Mouse (Mus musculus) neural tube, embryonic 14.5 days (tissue): ENCODE data around the gene Map3k12. TPM values are rescaled to one million over a fixed set of nuclear protein-coding genes. Genes with fewer than 3 reads are reported as not detected.
A peak's percentile ranks its signal among the peaks of the same experiment; 100 is the strongest.

ENCODE experiments used
- ATAC-seq: fragments of 200-750 bp; cut with Nextera tagmentation; 2 replicates; pipeline ENCODE4 v1.8.0; 2017; ENCODE audit warnings: low read depth, mild to moderate bottlenecking, moderate TSS enrichment, moderate library complexity
- H3K27ac ChIP-seq: fragments of 300-500 bp; sonication (generic); 2 replicates; pipeline ENCODE4 v1.5.1; 2014; ENCODE audit warnings: low read depth, mild to moderate bottlenecking, control low read depth, low read length, moderate library complexity, mixed read lengths
- H3K27me3 ChIP-seq: fragments of 300-500 bp; sonication (generic); 2 replicates; pipeline ENCODE4 v1.6.1; 2014; ENCODE audit warnings: low read length; ENCODE audit not compliant: control insufficient read depth, insufficient read depth
- H3K36me3 ChIP-seq: fragments of 300-500 bp; sonication (generic); 2 replicates; pipeline ENCODE4 v1.6.1; 2014; ENCODE audit warnings: low read length, mixed read lengths; ENCODE audit not compliant: control insufficient read depth, insufficient read depth
- H3K4me1 ChIP-seq: fragments of 300-500 bp; sonication (generic); 2 replicates; pipeline ENCODE4 v1.6.1; 2014; ENCODE audit warnings: low read length; ENCODE audit not compliant: control insufficient read depth, insufficient read depth
- H3K4me2 ChIP-seq: fragments of 300-500 bp; sonication (generic); 2 replicates; pipeline ENCODE4 v1.6.1; 2014; ENCODE audit warnings: mild to moderate bottlenecking, low read depth, low read length, control low read depth
- H3K4me3 ChIP-seq: fragments of 300-500 bp; sonication (generic); 2 replicates; pipeline ENCODE4 v1.5.1; 2014; ENCODE audit warnings: low read depth, low read length, control low read depth, mixed read lengths
- H3K9ac ChIP-seq: fragments of 300-500 bp; sonication (generic); replicated peaks from 2 replicates; pipeline ENCODE4 v1.6.1; 2014; ENCODE audit warnings: low read depth, mild to moderate bottlenecking, control low read depth, low read length, mixed read lengths
- H3K9me3 ChIP-seq: fragments of 300-500 bp; sonication (generic); 2 replicates; pipeline ENCODE4 v1.6.1; 2016; ENCODE audit warnings: low read length; ENCODE audit not compliant: control insufficient read depth
- WGBS: fragments of 180-500 bp; shearing (Covaris S2); extraction: QIAGEN DNeasy Blood & Tissue Kit; methylation state at CpG from one replicate; pipeline ENCODE4 v1.1.7; 2014; 5-methylcytosine and 5-hydroxymethylcytosine counted together
- polyA plus RNA-seq: library from polyadenylated mRNA; unstranded; fragments of >200 nt; fragmentation: Nextera tagmentation; extraction: Ambion mirVana; gene quantifications from 2 replicates; pipeline ENCODE4 v1.2.1, GENCODE M21; 2014

Gene Map3k12
- polyA plus RNA-seq, 1 experiment from 2014 or later, result 48.8 TPM

DNA sequence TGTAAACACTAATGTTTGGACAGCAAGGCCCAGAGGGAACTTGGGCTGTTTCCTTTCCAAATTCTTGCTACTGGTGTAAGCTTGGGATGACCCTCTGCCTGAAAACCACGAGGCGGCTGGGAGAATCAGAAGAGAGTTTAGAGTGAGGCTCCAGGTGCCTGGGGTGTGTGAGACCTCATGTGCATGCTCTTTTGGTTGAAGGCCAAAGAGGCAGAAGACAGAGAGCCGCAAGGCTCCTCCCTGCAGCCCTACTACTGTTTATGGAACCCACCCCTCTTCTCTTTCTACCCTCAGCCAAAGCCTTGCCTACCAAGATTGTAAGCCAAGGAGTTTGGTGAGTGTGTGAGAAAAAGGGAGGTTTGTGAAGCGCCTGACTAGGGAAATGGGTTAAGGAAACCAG, 1.1 kb downstream of the Map3k12 start:
- peaks cover 39% of the 10 kb centered on the region for H3K4me1 ChIP-seq
- H3K4me3 ChIP-seq, result peak overlapping the region; percentile 53
- H3K36me3 ChIP-seq, result no peaks in the 10 kb centered on the region
- H3K27ac ChIP-seq, result peak overlapping the region; percentile 98; the same call in 1 of the 2 replicates
- WGBS, result 50% methylated on average over 4 of the region's 4 CpGs
- no peaks in the 10 kb centered on the region for H3K27me3 ChIP-seq
- ATAC-seq, result no peak
- H3K4me2 ChIP-seq, result peak overlapping the region; percentile 98
- peak overlapping the region; percentile 73 for H3K9ac ChIP-seq
- no peaks in the 10 kb centered on the region for H3K9me3 ChIP-seq

- Histone ChIP-seq H3K9me3 (no peaks in the 10 kb centered on the region), H3K27me3 (no peaks in the 10 kb centered on the region), H3K4me1 (peaks cover 39% of the 10 kb centered on the region), H3K4me2 (peak overlapping the region; percentile 98), H3K27ac (no peak overlapping the region), H3K36me3 (no peaks in the 10 kb centered on the region), H3K4me3 (peak overlapping the region; percentile 53; the same call in 1 of the 2 replicates), H3K9ac (peak overlapping the region; percentile 73)
- no peak for ATAC-seq
- WGBS, result 86% methylated on average over 2 of the region's 2 CpGs
Observed at GRCm38 (mm10) chr15:102515261-102515660, 1.6 kb downstream of the Map3k12 start.

DNA sequence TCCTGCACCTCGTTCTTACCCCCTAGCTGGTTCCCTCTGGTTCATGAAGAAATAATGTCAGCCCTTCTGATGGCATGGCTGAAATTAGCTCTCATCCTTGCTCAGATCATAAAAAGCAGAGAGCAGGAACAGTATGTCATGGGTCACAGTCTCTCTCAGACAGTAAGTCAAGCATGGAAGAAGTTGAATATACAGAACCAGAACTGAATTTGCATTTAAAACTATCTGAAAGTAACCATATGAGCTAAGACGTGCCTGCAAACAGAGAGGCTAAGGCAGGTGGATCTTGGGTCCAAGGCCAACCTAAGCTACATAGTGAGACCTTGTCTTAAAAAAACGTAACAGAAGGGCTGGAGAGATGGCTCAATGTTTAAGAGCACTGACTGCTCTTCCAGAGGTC, 3.9 kb downstream of the Map3k12 start:
- Histone ChIP-seq H3K4me3 (no peak overlapping the region), H3K9ac (no peak overlapping the region), H3K27me3 (no peaks in the 10 kb centered on the region), H3K4me1 (peaks cover 42% of the 10 kb centered on the region), H3K4me2 (no peak overlapping the region), H3K9me3 (no peaks in the 10 kb centered on the region), H3K27ac (no peak overlapping the region; the same call in 1 of the 2 replicates), H3K36me3 (peaks cover 5% of the 10 kb centered on the region; the same call in 1 of the 2 replicates)
- ATAC-seq, result no peak
- WGBS, result 71% methylated on average over 3 of the region's 3 CpGs

DNA sequence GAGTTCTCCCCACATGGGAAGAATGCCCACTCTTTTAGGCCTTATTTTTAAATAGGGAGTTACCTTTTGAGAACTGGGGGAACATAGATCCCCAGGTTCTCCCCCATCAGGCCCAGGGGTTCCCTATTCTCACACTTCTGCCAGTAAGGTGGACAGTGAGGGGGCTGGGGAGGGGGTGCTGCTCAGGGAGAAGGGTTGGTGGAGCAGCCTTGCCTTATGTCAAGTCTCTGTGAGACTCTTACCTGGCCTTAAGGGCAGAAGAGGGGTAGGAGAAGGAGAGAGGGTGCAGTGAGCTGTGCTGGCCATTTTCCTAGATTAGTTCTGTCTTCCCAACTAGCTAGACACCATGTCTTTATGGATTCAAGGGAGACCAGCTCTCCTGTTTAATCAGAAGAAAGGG, 4.4 kb downstream of the Map3k12 start:
- peak overlapping the region; percentile 79; the same call in 1 of the 2 replicates for H3K27ac ChIP-seq
- H3K36me3 ChIP-seq, result peaks cover 6% of the 10 kb centered on the region; the same call in 1 of the 2 replicates
- H3K9me3 ChIP-seq, result no peaks in the 10 kb centered on the region
- peak overlapping the region; percentile 51; the same call in 1 of the 2 replicates for H3K4me2 ChIP-seq
- H3K27me3 ChIP-seq, result no peaks in the 10 kb centered on the region
- no peak overlapping the region for H3K4me3 ChIP-seq
- peaks cover 42% of the 10 kb centered on the region for H3K4me1 ChIP-seq
- no peak overlapping the region for H3K9ac ChIP-seq
- ATAC-seq, result no peak

DNA sequence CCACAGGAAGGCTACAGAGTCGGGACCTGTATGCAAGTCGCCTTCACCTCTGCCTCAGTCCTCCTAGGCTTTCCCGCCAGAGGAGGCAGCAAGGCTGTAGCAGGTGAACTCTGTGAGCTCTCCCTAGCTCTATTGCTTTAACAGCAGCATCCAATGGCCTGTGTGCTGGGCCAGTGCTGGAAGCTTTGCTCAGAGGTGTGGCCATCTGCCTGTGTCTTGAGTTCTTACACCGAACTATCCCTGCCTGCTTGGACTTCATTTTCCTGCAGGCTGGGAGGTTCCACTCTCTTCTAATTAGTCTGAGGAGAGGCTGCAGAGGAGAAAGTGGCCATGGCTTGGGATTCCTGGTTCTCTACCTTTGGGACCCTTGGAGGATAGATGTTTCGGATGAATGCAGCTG, 4.9 kb downstream of the Map3k12 start:
- H3K36me3 ChIP-seq, result peaks cover 6% of the 10 kb centered on the region; the same call in 1 of the 2 replicates
- 0 out of 2 replicates have a peak overlapping the region, but pooled peaks have one; percentile 3 for H3K4me3 ChIP-seq
- peaks cover 42% of the 10 kb centered on the region for H3K4me1 ChIP-seq
- 26% methylated on average over 5 of the region's 5 CpGs for WGBS
- H3K27me3 ChIP-seq, result no peaks in the 10 kb centered on the region
- H3K27ac ChIP-seq, result peak overlapping the region; percentile 79
- no peak for ATAC-seq
- no peaks in the 10 kb centered on the region for H3K9me3 ChIP-seq
- H3K9ac ChIP-seq, result no peak overlapping the region
- peak overlapping the region; percentile 51 for H3K4me2 ChIP-seq

DNA sequence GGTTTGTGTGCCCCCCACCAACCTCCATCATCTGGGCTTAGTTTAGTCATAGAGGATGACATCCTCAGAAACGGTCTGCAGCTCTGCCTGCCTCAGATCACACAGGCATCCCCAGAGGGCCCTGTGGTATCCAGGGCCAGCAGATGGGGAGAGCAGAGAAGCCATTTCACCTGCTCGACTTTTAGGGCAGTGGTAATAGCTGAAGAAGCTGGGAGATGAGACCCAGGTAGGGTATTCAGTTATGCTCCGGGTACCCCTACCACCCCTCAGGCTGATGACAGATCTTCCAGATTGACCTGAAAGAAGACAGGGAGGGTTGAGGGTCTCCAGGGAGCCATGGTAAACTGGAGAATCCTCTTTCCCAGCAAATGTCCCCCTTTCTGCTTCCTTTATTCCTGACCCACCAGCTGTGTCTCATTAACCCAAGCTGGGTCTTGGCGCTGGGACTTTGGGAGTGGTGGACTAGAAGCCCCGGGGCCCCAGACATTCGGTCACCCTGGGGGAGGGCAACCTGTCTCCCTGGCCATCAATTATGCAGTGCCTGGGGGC, 5.5 kb downstream of the Map3k12 start:
- peaks cover 42% of the 10 kb centered on the region for H3K4me1 ChIP-seq
- H3K36me3 ChIP-seq, result peaks cover 6% of the 10 kb centered on the region; the same call in 1 of the 2 replicates
- no peak overlapping the region for H3K9ac ChIP-seq
- H3K27me3 ChIP-seq, result no peaks in the 10 kb centered on the region
- ATAC-seq, result no peak
- H3K4me3 ChIP-seq, result no peak overlapping the region
- peak overlapping the region; percentile 51 for H3K4me2 ChIP-seq
- peak overlapping the region; percentile 79 for H3K27ac ChIP-seq
- no peaks in the 10 kb centered on the region for H3K9me3 ChIP-seq
- 8% methylated on average over 6 of the region's 6 CpGs for WGBS

DNA sequence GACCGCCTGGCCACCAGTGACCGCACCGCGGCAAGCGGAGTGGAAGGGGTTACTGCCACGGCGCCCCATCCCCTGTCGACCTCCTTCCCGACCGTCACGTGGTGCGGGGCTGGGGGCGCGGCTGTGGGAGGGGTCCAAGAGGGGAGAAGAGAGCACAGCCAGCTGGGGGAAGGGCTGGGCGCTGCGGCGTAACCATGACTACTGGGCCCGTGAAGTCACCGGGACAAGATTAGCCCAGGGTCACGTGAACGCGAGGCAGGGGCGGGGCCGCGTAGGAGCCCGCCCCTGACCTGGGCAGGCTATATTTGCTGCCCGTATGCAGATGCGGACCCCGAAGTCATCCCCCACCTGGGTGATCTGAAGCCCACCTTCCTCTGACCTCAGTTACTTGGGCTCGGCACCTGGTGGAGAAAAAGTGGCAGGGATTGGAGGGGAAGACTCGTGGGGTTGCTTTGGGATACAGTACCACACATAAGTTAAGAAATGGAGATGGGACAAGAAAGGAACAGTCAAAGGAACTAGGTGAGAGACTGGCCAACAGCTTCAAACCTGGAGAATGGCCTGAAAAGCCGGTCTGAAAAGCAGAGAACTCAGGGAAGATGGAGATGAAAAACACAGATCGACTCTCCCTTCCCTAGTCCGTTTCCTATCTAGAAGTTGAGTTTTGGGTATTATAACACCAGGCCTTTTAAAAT, 6.1 kb downstream of the Map3k12 start:
- Histone ChIP-seq H3K36me3 (peaks cover 6% of the 10 kb centered on the region; the same call in 1 of the 2 replicates), H3K9me3 (no peaks in the 10 kb centered on the region), H3K27ac (peak overlapping the region; percentile 79), H3K4me3 (peak overlapping the region; percentile 43), H3K9ac (peak overlapping the region; percentile 44), H3K4me2 (peak overlapping the region; percentile 51), H3K4me1 (peaks cover 38% of the 10 kb centered on the region), H3K27me3 (no peaks in the 10 kb centered on the region)
- WGBS, result 3% methylated on average over 34 of the region's 34 CpGs
- ATAC-seq, result peak; percentile 94

- 3% methylated on average over 9 of the region's 9 CpGs for WGBS
- H3K9me3 ChIP-seq, result no peaks in the 10 kb centered on the region
- H3K27ac ChIP-seq, result peak overlapping the region; percentile 79
- H3K4me1 ChIP-seq, result peaks cover 32% of the 10 kb centered on the region
- no peaks in the 10 kb centered on the region for H3K27me3 ChIP-seq
- H3K4me2 ChIP-seq, result peak overlapping the region; percentile 51
- peak overlapping the region; percentile 44 for H3K9ac ChIP-seq
- ATAC-seq, result peak; percentile 74
- peak overlapping the region; percentile 43 for H3K4me3 ChIP-seq
- H3K36me3 ChIP-seq, result peaks cover 11% of the 10 kb centered on the region; the same call in 1 of the 2 replicates
Observed at GRCm38 (mm10) chr15:102510110-102510509, 6.8 kb downstream of the Map3k12 start.

- Histone ChIP-seq H3K4me3 (no peak overlapping the region), H3K27ac (no peak overlapping the region), H3K4me2 (no peak overlapping the region), H3K4me1 (peaks cover 32% of the 10 kb centered on the region), H3K9ac (no peak overlapping the region), H3K9me3 (no peaks in the 10 kb centered on the region), H3K36me3 (peaks cover 28% of the 10 kb centered on the region), H3K27me3 (no peaks in the 10 kb centered on the region)
- 95% methylated on average over 3 of the region's 3 CpGs for WGBS
- ATAC-seq, result no peak
Observed at GRCm38 (mm10) chr15:102508336-102508735, 8.5 kb downstream of the Map3k12 start.
